Mouse (Mus musculus): ENCODE data around the gene Tmem139.

GRCm38 (mm10) chr6:42231191-42231590 lies 30.6 kb upstream of the Tmem139 start:
- no peak for TF ChIP-seq POLR2A (IDR thresholded peaks at IDR 0.05; ENCODE audit: low read depth, low read length)
- TF ChIP-seq CTCF (conservative IDR thresholded peaks at IDR 0.05; ENCODE audit: insufficient read depth, insufficient read length, low read depth, low read length), result no peak
